Mouse (Mus musculus) 3134 (cell line): ENCODE measurements at regions not wholly inside any gene's neighbourhood (a gene's known extent, or its start where the extent isn't known, plus 50 kb on each side); places are given as distances from the start of the nearest gene placed in this dataset.

Source experiments
- DNase-seq: peaks from one replicate; pipeline ENCODE4 v3.0.0-alpha.2; 2011; ENCODE audit warnings: low spot score; ENCODE audit not compliant: insufficient read length; ENCODE audit errors: extremely low read depth

DNA sequence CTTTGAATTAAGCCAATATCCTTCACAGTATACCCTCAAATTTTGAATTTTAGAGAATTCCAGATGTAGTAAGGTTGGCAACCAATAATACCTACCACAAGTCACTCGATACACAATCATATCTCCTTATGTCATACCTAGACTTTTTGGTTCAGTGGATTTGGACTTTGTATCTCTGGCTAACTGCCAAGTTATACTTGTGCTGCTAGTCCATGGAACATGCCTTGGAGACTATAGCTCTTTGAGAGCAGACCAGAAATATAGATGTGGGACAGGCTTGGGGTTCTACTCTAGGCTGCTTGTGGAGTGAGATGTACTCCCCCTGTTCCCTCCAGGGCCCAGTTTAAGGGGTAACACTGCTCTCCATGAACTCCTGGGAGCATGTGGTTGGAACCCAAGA lies 814.5 kb upstream of the Lrrc6 start:
- no peak for DNase-seq

DNA sequence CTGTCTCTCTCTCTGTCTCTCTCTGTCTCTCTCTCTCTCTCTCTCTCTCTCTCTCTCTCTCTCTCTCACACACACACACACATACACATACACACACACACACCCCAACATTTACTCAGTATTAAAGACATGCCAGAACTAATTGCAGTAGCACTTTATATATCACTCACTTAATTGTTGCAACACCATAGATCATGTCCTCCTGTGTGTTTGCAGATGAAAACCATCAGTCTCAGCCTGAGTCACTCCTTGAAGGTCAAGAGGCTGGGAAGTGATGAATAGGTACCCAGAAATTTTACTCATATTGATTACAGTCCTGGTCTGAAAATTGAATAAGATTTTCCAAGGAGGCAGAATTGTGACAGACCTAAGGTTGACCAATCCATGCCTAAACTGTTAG lies 812.9 kb upstream of the Lrrc6 start:
- DNase-seq: no peak

DNA sequence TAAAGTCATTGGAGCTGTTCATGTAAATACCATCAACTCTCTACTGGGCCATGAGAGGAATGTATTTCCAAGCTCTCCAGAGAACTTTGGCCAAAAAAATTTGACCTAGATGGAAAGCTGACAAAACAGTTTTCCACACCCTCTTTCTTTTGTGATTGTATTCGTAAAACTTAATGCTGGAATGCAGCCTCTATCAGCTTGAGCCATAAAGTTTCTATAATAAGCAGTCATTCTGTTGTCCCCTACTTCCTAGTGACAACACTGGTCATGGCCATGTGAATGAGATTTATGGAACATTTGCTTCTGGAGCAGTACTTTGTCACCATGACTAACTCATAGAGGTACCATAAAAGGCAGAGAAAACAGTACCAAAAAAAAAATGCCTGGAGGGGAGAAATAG lies 805.0 kb upstream of the Lrrc6 start:
- DNase-seq: no peak

DNA sequence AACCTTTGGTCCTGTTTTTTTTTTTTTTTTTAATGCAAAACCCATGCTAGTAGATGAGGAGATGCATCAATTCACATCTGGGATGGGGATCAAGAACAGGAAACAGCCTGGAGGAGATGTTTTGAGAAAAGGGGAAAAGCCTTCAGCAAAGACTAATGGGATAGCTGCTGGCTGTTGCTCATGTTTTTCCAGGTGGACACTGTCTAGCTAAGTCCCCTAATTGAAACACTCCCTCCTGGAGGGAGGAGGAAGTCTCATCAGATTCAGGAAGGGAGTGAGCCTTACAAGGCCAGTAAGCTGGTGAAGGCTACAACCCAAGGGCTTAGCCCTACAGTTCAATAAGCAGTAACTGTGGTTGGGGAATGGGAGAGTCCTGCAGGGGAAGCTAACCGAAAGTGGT lies 803.1 kb upstream of the Lrrc6 start:
- DNase-seq: no peak

DNA sequence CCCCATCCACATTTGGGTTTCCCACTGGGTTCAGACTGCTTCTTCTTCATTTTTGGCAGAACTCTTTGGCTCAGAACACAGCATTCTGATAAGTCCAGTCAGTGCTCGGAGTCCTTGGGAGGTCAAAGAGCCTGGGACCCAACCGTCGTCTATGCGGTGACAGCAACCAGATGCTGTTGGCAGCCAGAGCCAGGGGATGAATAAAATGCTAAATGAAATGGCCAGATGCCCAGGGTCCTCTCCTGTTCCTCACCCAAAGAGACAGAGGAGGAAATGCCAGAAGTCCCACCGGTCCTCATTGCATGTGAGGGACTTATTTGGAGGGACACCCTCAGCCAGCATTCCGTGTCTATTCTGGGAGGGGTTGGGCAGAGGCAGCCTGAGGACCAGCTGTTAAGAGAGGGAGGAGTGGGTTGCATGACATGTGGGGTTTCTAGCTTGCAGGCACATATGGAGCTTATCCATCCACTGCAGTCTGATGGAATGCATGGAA lies 801.2 kb upstream of the Lrrc6 start:
- no peak for DNase-seq

DNA sequence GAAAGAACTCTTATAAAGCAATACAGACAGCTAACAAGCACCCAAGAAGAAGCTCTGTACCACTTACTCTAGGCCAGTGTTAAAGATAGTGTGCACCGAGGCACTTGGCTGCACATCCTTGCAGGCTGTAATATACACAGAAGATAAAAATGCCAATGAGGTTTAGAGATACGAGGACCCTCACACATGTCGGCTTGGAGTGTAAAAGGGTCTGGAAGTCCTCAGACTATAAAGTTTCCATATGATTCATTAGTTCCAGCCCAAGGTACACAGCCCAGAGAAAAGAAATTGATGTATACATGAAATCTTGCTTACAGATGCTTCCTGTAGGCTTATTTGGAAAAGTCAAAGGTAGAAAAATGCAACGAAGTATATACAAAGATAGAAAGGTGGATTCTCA lies 800.3 kb upstream of the Lrrc6 start:
- DNase-seq: no peak

DNA sequence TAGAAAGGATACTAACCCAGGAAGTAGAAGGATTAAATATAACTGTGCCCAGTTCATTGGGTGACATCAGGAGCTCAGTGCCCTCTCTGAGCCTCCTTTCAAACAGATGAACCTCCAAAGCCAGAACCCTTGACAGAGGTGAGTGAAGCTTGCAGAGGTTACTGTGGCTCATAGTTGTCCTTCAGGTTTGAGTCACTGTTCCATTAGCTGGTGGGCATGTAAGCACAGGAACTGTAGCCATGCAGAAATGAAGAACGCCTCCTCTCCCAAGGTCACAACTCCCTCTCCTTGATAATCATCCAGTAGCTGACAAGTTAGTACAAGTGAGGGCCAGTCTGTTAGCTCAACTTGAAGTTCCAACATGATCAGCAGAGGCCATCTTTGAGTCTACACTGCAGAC lies 794.1 kb upstream of the Lrrc6 start:
- DNase-seq: no peak

DNA sequence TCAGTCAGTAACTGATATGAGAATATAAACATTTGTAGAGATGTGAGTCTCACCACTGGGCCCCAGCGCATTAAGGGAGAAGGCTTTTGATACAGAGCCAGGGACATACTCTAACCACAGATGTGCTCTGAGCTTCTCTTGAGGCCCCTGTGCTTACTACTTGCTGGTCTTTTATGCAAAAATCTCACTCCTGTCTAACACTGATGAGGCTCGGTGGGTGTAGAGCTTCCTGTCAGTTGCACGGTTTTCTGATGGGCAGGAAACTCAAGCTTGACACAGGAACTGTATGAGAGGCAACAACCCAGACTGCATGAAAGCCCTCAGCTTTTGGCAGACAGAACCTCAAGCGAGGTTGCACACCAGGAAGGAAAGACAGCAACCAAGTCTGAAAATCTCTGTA lies 789.0 kb upstream of the Lrrc6 start:
- no peak for DNase-seq

DNA sequence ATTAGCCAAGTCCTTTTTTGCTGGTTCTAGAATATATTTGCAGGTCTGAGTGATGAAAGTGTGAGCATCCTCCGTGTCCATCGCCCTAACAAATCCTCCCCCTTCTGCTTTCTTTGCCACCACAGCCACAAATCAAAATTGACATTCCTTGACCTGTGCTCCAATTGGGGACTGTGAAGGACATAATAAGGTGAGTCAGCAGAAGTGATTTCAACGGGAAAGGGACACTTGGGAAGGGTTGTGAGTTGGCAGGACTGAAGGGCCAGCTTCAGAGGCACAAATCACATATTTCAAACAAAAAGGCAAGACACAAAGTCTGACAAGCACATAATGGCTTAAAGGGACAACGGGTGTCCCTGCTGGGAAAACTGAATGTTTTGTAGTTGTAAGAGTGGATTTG lies 784.2 kb upstream of the Lrrc6 start:
- no peak for DNase-seq

DNA sequence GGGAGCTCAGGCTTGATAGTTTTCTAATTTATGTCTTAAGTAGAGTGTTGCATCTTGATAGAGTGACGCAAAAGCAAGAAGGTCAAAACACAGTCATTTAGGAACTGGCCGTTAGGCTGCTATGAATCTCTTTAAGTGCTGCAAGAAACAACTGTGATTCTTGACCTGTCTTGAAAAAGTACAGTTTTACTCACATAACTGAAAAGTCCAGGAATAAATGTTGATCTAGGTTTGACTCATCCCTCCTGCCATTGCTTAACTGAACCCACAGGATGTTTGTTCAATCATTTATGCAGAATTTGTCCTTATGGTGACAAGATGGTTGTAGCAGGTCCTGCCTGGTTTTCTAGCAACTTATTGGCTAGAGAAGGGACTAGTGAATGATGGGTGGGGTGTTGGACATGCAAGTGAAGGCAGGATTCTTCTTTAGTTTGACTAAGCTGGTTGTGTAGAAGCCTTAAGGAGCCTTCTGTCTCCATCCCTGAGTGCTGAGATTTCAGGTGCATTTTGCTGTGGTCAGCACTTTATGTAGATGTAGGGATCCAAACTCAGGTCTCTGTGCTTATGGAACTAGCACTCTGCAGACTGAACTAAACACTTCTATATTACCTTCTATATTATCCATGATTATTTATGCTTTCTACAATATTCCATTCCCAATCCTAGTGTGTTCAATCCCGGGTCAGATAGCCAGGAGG lies 782.7 kb upstream of the Lrrc6 start:
- DNase-seq: no peak

DNA sequence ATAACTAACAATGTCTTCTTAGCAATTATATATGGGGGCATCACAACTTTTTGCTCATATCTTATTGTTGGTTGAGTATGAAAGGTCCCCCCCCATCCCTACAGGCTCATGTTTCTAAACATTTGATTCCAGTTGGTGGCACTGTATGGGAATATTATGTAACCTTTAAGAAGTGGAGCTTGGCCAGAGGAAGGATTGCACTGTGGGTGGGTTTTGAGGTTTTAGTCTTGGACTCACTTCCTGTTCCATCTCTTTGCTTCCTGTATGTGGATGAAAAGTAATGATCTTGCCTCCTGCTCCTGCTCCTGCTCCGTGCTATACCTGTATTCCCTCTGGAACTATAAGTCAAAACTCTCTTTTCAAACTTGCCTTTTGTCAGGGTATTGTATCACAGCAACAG lies 778.2 kb upstream of the Lrrc6 start:
- no peak for DNase-seq

DNA sequence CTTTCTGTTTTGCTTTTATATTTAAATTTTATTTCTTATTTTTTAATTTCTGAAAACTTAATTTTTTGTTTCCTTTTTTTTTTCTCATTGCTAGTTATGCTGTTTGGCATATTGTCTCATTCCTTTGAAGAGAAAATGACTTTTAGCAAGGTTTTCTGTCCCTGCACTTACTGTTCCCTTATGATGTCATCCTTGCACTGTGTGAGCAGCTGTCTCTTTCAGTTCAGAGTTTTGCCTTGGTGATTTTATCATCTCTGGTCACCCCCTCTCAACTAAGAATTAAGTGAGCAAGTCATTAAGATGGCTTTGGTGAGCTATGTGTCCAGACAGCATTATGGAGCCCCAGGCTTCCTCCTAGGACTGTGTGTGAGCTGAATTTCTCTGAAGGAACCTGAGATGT lies 774.3 kb upstream of the Lrrc6 start:
- DNase-seq: no peak

DNA sequence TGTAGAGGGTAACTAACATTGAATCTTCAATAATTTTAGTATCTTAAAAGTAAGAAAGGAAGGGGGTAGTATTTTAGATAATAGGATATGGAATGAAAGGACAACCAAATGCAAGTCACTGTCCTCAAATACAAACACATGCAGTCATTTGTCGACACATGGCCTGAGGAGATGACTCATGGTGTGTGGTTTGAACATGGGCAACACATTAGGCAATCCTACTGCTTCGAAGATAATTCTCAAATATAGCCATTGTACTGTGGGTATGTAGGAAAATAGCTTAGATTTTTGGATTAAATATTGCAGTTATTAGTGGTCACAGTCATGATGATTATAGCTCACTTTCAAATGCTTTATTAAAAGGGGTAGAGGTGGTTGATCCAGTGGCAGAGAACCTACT lies 771.7 kb upstream of the Lrrc6 start:
- peak; percentile 16 for DNase-seq

DNA sequence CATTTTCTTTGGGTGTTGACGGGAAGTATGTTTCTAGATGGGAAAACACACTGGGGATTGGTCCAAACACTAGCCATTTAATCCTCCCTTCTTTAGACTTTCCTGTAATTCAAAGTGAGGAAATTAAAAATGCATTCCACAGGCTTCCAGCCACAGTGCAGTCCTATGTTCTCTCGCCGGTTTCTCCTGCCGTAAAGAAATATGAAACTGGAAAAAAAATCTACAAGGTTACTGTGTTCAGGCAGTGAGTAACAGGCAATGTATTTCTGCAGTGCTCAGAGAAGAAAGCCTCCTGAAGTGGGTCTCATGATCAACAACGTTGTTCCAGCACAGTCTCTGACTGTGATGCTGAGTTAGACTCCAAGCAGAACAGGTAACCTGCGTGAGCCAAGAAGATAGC lies 763.0 kb upstream of the Lrrc6 start:
- no peak for DNase-seq

DNA sequence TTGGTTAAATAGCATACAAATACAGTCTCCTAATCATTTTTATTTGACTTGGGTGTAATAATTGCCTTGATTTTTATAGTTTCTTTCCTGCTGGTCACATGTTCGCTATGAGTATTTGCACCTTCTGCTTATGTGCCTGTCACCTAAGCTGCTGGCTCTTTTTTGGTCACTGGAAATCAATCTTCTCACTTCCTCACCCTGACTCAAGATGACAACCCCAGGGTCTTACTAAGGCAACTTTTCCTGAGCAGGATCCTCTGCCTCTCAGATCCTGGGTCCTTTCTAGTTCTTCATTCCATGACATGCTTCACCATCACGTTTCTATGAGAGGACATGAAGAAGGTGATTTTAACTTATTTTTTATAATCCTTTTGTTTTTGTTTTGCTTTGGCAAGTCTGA lies 762.6 kb upstream of the Lrrc6 start:
- no peak for DNase-seq

DNA sequence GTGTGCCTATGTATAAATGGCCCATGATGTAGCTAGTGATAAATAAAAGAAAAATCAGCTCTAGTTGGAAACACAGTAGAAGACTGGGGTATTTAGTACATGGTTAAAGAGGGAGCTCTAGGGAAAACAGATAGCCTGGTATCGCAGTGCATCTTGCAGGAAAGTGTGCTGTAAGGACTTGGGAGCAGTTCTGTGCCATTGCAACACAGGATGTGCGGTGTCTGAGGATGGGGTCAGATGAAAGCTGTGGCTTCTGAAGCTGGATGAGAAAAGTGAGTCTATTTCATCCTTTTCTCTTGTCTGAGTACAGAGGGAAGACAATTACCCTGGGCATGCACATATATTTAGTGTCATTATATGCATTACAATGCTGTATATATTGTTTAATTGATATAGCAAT lies 761.6 kb upstream of the Lrrc6 start:
- no peak for DNase-seq

DNA sequence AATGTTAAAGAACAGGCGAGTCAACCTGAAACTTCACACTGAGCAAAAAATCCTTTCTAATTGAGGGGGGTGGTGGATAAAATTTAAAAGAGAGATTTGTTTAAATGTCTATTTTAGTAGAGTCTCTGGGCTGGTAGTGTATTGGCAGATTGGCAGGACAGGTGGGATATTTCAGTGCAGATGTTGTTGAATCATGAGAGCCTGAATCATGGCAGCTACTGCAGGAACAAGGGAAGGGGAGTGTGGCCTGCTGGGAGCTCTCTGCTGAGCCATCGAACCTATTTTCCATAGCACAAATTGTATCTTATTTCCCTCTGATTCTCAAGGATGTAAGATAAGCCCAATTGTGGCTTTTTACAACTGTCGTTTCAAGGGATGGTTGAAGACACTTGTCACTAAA lies 760.0 kb upstream of the Lrrc6 start:
- DNase-seq: no peak

DNA sequence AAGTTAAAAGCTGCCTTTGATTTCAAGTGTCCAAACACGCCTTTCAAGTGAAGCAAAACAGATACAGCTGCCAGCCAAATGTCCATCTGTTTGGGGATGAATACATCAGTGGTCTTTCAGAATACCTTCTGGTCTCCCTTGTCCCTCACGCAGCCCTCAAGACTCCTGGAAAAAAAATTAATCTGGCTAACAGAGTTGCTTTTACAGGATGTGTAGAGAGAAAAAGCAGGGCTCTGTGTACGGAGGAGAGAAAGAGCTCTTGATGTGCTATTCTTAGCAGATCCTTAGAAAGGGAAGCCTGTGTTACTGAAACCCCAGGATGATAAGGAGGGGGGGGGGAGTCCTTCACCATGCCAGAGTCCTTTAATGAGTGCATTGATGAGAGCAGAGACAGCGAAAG lies 748.4 kb upstream of the Lrrc6 start:
- DNase-seq: no peak

DNA sequence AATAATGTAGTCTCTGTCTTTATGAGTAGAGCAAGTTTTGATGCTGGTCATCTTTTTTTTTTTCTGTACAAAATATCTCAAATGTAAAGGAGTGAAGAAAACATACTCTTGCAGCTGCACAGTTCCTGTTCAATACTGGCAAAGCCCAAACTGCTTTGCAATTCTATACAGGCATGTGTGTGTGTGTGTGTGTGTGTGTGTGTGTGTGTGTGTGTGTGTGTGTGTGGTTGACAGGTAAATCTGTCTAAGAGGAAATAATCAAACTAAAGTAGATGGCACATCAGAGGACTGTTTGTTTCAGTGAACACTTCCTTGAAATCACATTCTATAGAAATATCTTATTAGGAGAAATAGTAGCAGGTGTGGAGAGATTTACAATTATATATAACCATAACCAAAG lies 747.8 kb upstream of the Lrrc6 start:
- no peak for DNase-seq

DNA sequence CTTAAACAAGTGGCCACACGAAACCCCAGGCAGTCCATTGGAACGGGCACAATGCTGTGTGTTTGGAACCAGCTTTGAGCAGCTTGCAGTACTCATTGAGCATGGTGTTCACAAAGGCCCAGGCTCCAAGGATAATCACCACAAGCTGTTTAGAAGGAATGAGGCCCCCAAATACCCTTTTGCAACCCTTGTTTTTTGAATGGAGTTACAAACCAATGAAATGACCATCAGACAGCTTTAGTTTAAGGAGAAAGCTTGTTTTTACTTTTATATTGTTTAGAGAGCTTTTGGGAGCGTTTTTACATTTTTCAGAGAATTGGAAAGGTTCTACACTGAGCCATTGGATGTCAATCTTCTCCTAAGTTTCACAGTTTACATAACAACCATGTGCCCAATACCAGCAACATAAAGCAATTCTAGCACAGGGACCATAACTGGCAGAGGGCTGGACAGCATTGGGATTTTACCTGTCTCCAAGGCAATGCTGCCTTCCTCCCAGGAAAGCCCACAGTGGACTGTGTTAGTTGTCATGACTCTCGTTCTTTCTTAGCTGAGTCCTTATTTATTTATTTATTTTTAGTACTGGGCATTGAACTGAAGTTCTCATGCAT lies 745.1 kb upstream of the Lrrc6 start:
- DNase-seq: no peak

DNA sequence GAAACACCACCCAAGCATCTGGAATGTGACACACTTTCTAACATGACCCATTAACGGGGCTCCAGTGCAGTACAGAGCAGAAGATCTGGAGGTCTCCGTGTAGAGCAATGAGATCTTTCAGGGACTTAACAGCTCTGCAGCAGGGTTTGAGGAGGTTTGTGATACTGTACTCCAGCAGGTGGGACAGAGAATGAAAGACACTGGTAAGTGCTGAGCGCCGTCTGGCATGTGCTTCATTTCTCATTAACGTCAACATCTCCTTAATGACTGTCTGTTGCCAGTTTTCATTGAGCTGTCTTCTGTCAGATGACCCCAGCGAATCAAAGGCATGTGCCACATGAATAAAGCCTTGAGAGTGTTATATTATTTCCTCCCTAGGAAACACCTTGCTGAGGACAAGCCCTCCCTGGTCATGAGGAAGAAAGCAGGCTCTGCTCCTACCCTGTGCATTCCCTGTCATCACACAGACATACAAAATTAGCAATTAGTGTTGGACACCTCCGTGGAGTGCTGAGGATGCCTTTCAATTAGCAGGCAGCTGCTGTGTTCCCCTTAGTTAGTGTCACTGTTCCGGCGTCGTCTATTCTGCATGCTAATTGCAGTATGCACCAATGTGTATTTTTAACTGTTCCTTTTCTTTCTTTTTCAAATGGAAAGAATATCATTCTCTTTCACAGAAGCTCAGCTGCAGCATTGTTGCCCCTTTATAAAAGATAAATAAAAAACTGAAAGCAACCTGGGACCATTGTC lies 744.4 kb upstream of the Lrrc6 start:
- DNase-seq: no peak
